Mouse (Mus musculus) neural tube, embryonic 12.5 days (tissue): ENCODE results near the gene Olfr318. TPM values are rescaled to one million over a fixed set of nuclear protein-coding genes. Genes with fewer than 3 reads are reported as not detected.
"Not testable (repeated sequence)": the region's sequence is repeated elsewhere in the genome, so short reads cannot be mapped to it uniquely, and the experiment has no call there.

Experiments
- ATAC-seq: fragments of 200-750 bp; cut with Nextera tagmentation; 2 replicates; pipeline ENCODE4 v1.8.0; 2017; ENCODE audit warnings: low read depth, mild to moderate bottlenecking, moderate TSS enrichment, moderate library complexity; ENCODE audit not compliant: low FRiP score
- H3K27ac ChIP-seq: fragments of 300-500 bp; sonication (generic); 2 replicates; pipeline ENCODE4 v1.5.1; 2016
- H3K27me3 ChIP-seq: fragments of 300-500 bp; sonication (generic); replicated peaks from 2 replicates; pipeline ENCODE4 v1.6.1; 2016; ENCODE audit warnings: mild to moderate bottlenecking
- H3K36me3 ChIP-seq: fragments of 300-500 bp; sonication (generic); 2 replicates; pipeline ENCODE4 v1.6.1; 2016; ENCODE audit warnings: mild to moderate bottlenecking
- H3K4me1 ChIP-seq: fragments of 300-500 bp; sonication (generic); 2 replicates; pipeline ENCODE4 v1.6.1; 2016
- H3K4me2 ChIP-seq: fragments of 300-500 bp; sonication (generic); replicated peaks from 2 replicates; pipeline ENCODE4 v1.6.1; 2016; ENCODE audit warnings: mild to moderate bottlenecking
- H3K4me3 ChIP-seq: fragments of 300-500 bp; sonication (generic); 2 replicates; pipeline ENCODE4 v1.5.1; 2016
- H3K9ac ChIP-seq: fragments of 300-500 bp; sonication (generic); 2 replicates; pipeline ENCODE4 v1.6.1; 2016; ENCODE audit warnings: mild to moderate bottlenecking
- H3K9me3 ChIP-seq: fragments of 300-500 bp; sonication (generic); 2 replicates; pipeline ENCODE4 v1.6.1; 2016; ENCODE audit warnings: mild to moderate bottlenecking
- WGBS: fragments of 180-500 bp; shearing (Covaris S2); methylation state at CpG from one replicate; pipeline ENCODE4 v1.1.7; 2016; 5-methylcytosine and 5-hydroxymethylcytosine counted together
- polyA plus RNA-seq: library from polyadenylated mRNA; unstranded; fragments of >200 nt; fragmentation: Nextera tagmentation; extraction: Ambion mirVana; gene quantifications from 2 replicates; pipeline ENCODE4 v1.2.1, GENCODE M21; 2016

The Olfr318 gene
- polyA plus RNA-seq, result not detected in 2 replicates

DNA sequence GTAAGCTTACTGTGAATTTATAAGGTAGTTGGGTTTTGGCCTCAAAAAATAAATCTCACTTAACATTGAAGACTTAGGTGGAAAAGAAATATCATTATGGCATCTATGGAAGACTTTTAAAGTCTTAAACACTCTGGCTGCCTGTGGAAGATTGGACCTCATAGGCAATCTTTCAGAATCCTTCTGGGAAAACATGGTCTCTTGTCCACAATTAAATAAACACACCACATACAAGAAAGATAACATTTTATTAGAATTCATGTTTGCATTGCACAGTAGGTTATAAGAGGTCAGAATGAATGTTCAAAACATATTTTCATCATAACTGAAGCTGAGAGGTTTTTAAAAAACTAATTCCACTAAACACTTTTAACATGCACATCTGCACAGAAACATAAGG lies at the start of gene Olfr318:
Gene Olfr318 (minus strand): TSS at position 101 of the 400 bp plus-strand sequence.
- no peaks in the 10 kb centered on the region for H3K27me3 ChIP-seq
- no peaks in the 10 kb centered on the region for H3K36me3 ChIP-seq
- ATAC-seq, result no peak
- no peak within 1 kb of the TSS for H3K4me2 ChIP-seq
- no peaks in the 10 kb centered on the region for H3K4me1 ChIP-seq
- H3K9ac ChIP-seq, result no peak within 1 kb of the TSS
- H3K27ac ChIP-seq, result no peak within 1 kb of the TSS
- H3K9me3 ChIP-seq, result no peaks in the 10 kb centered on the region
- H3K4me3 ChIP-seq, result no peak within 1 kb of the TSS

DNA sequence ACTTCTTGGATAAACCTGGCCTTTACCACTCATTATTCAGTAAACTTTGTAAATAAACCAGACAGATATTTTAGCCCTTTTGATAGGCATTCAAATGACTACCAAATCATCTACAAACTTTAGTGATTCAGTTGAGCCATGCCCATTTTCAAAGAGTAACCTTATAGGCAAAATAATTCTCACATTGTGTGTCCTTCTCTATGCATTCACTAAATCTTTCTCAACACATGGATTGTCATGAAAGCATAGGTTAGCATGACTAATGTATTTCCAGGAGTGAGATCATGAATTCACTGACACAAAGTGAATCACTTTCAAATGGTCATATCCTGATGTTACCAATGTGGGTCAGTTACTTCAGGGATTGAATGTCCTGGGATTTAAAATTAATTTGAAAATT lies 49.1 kb upstream of the Olfr318 start, which contains the start of gene Olfr315:
Gene Olfr315 (plus strand): TSS at position 301 of the 400 bp plus-strand sequence.
- Histone ChIP-seq H3K36me3 (no peaks in the 10 kb centered on the region), H3K27ac (no peak within 1 kb of the TSS), H3K4me1 (no peaks in the 10 kb centered on the region), H3K27me3 (no peaks in the 10 kb centered on the region), H3K9ac (no peak within 1 kb of the TSS), H3K4me3 (no peak within 1 kb of the TSS), H3K4me2 (no peak within 1 kb of the TSS), H3K9me3 (no peaks in the 10 kb centered on the region)
- ATAC-seq, result no peak

DNA sequence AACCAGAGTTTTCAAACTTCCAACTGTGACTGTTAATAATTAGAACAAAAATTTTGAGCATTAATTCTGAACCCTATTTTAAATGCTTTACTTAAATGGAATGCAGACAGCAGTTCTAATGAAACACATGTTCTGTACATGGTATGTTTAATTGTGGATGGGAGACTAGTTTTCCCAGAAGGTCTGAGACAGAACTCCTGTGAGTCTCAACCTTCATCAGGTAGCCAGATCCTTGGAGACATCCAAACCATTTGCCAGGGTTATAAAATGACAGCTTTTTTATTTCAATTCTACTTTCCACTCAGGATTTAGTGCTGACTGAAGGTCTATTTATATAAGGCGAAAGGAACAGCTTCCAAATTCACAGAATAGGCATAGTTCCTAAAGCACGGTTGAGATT lies 28.6 kb upstream of the Olfr318 start, which contains the start of gene Olfr316:
Gene Olfr316 (plus strand): TSS at position 301 of the 400 bp plus-strand sequence.
- WGBS, result 99% methylated on average over 2 of the region's 2 CpGs
- Histone ChIP-seq H3K4me1 (no peaks in the 10 kb centered on the region), H3K27me3 (no peaks in the 10 kb centered on the region), H3K4me2 (no peak within 1 kb of the TSS), H3K9me3 (no peaks in the 10 kb centered on the region), H3K36me3 (no peaks in the 10 kb centered on the region), H3K9ac (no peak within 1 kb of the TSS), H3K4me3 (no peak within 1 kb of the TSS), H3K27ac (no peak within 1 kb of the TSS)
- no peak for ATAC-seq

DNA sequence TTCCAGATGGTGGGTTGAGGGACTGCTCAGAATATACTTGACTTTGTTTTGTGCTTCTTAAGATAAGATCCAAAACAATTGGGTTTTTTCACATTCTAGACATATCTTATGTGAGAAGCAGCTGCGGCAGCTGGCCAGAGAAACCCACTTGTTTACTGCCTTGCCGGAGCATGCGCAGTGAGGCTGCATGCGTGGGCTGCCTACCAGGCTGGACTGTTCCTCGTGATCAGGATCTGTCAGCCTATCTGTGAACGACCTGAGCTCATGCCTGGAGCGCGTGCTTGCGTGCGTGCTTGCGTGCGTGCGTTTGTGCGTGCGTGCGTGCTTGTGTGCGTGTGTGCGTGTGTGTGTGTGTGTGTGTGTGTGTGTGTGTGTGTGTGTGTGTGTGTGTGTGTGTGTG lies 27.3 kb upstream of the Olfr318 start:
- not testable (repeated sequence) for H3K9ac ChIP-seq, H3K4me2 ChIP-seq, H3K27me3 ChIP-seq, H3K9me3 ChIP-seq, H3K27ac ChIP-seq, H3K4me3 ChIP-seq, H3K4me1 ChIP-seq, ATAC-seq, H3K36me3 ChIP-seq
- WGBS, result 75% methylated on average over 18 of the region's 18 CpGs

DNA sequence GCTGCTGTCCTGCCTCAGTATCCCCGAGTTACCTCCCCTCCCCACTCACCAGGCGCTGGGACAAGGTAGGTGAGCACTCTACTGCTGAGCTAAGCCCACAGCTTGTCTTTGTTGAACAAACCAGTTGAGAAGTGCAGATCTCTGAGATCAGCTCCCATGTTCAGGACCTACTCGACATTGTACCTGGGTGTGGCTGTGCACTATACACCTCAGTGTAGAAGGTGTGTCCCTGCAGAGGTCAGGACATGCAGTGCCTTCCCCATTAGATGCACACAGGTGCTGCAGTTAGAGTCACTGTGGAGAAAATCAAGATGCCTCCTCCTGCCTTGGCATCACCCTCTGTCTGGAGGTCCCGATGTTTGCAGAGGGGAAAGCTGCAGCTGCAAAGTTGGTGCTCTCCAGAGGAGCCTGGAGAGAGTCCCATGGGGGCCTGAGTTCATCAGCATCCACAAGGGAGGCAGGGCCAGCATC lies 15.0 kb upstream of the Olfr318 start, which contains the start of gene Olfr317:
Gene Olfr317 (minus strand): TSS at position 421 of the 471 bp plus-strand sequence.
- Histone ChIP-seq H3K4me3 (no peak within 1 kb of the TSS), H3K27me3 (no peaks in the 10 kb centered on the region), H3K4me2 (no peak within 1 kb of the TSS), H3K9ac (no peak within 1 kb of the TSS), H3K27ac (no peak within 1 kb of the TSS), H3K36me3 (no peaks in the 10 kb centered on the region), H3K4me1 (no peaks in the 10 kb centered on the region), H3K9me3 (no peaks in the 10 kb centered on the region)
- ATAC-seq, result no peak
- 78% methylated on average over 4 of the region's 4 CpGs for WGBS

DNA sequence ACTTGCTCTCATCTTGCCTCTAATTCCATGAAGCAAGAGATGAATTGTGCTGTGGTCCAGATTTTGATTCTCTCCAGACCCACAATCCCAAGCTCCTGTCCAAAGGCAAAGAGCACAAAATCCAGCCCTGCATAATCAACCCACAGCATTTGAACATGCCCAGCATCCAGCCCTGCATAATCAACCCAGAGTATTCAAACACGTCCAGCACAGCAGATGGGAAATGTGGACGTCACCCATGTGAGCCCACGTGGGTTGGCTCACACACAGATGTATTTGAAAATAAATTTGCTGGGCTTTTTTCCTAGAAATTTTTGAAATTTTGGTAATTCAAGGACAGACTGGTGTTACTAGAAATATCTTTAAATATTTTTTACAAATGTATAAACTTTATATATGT lies 9.6 kb upstream of the Olfr318 start:
- no peak for ATAC-seq
- H3K4me2 ChIP-seq, result no peak overlapping the region
- no peaks in the 10 kb centered on the region for H3K4me1 ChIP-seq
- H3K4me3 ChIP-seq, result no peak overlapping the region
- no peaks in the 10 kb centered on the region for H3K9me3 ChIP-seq
- no peak overlapping the region for H3K27ac ChIP-seq
- no peaks in the 10 kb centered on the region for H3K36me3 ChIP-seq
- no peaks in the 10 kb centered on the region for H3K27me3 ChIP-seq
- WGBS, result 56% methylated on average over 3 of the region's 3 CpGs
- H3K9ac ChIP-seq, result no peak overlapping the region

DNA sequence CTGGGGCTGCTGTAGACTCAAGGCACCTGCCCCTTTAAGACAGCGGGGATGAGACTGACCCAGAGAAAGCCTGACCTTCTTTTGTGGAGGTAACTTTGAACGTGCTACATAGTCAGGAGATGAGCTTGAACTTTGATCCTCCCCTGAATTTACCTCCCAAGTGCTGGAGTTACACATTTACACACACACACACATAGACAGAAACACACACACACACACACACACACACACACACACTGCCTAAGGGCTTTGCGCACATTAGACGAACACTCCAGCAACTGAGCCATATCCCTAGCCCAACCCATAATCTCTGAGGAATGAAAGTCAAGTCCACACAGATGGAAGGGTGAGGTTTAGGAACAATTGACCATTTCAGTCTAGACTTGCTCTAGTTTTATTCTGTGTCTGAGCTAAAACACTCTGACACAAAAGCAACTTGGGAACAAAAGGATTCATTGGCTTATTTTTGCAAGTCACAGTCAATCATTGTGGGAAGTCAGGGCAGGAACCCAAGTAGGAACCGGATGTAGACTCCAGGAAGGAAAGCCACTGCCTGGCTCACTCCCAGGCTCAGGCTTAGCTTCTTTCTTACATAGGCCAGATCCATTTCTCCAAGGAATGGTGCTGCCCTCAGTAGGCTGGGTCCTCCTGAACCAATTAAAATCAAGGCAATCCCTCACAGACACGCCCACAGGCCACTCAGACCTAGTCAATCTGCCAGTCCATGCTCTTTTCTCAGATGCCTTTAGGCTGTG lies 4.3 kb upstream of the Olfr318 start:
- H3K9ac ChIP-seq, H3K4me1 ChIP-seq, H3K4me3 ChIP-seq, H3K27me3 ChIP-seq, ATAC-seq, H3K36me3 ChIP-seq, H3K4me2 ChIP-seq, H3K9me3 ChIP-seq, H3K27ac ChIP-seq: not testable (repeated sequence)
- WGBS, result 84% methylated on average over 6 of the region's 6 CpGs

DNA sequence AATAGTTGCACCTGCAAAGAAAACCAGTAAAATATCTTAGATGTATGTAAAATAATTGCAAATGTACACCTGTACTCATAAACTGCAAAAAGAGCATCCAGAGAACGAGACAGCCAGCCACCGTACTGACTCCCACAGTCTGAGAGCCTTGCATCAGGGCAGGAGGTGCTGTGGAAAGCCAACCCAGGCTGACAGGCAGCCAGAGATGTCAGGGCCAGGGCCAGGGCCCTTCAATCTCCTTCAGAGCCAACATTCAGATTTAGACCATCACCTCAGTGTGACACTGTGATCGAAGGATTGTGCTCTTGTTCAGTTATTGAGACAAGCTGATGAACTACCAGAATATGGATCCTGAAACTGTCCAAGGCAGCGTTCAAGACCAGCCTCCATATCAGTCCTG lies 4.1 kb downstream of the Olfr318 start:
- no peak overlapping the region for H3K9ac ChIP-seq
- no peaks in the 10 kb centered on the region for H3K36me3 ChIP-seq

DNA sequence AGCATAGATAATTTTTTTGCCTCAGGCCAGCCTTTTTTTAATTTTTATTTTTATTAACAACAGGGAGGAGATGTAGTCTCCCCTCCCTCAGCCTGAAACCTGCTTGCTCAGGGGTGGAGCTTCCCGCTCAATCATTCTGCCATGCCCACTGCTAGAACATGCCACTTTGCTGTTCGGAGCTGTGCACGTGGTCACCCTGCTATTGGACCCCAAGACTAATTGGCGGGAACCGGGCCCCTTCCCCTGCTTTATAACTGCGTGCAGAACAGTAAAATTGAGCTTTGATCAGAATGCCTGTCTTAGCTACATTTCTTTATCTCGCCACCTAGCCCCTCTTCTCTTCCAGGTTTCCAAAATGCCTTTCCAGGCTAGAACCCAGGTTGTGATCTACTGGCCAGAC lies 6.1 kb downstream of the Olfr318 start:
- not testable (repeated sequence) for H3K9ac ChIP-seq, H3K27ac ChIP-seq

More for the DNA sequence above, 4.1 kb downstream of the Olfr318 start:
- Histone ChIP-seq H3K27me3 (no peaks in the 10 kb centered on the region), H3K27ac (no peak overlapping the region), H3K4me1 (no peaks in the 10 kb centered on the region), H3K4me3 (no peak overlapping the region), H3K9me3 (no peaks in the 10 kb centered on the region), H3K4me2 (no peak overlapping the region)
- 84% methylated on average over 4 of the region's 4 CpGs for WGBS
- no peak for ATAC-seq

DNA sequence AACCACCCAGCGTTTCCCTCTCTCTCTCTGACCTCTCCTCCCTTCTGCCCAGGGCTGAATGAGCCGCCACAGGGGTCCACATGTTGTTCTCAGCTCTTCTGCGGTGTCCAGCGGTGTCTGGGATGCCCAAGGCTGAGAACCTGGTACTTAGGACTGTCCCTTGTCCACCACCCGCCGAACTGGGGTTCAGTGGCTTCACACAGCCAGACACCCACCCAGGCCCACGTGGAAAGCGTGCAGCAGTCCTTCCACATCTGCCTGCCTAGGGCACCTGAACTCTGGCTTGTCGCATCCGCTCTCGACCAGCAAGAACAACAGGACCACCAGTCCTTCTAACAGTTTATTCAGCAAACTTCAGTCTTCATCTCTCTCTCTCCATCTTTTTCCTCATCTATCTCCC lies 14.7 kb downstream of the Olfr318 start:
- no peaks in the 10 kb centered on the region for H3K36me3 ChIP-seq
- H3K9me3 ChIP-seq, result no peaks in the 10 kb centered on the region
- no peaks in the 10 kb centered on the region for H3K4me1 ChIP-seq
- H3K4me3 ChIP-seq, result no peak overlapping the region
- H3K27ac ChIP-seq, result no peak overlapping the region
- no peaks in the 10 kb centered on the region for H3K27me3 ChIP-seq
- no peak overlapping the region for H3K9ac ChIP-seq
- WGBS, result 81% methylated on average over 11 of the region's 11 CpGs
- H3K4me2 ChIP-seq, result no peak overlapping the region
- ATAC-seq, result no peak

More for the DNA sequence above, 6.1 kb downstream of the Olfr318 start:
- not testable (repeated sequence) for H3K4me3 ChIP-seq, H3K36me3 ChIP-seq, H3K4me1 ChIP-seq, H3K9me3 ChIP-seq, H3K27me3 ChIP-seq, ATAC-seq, H3K4me2 ChIP-seq
- 92% methylated on average over 7 of the region's 7 CpGs for WGBS

DNA sequence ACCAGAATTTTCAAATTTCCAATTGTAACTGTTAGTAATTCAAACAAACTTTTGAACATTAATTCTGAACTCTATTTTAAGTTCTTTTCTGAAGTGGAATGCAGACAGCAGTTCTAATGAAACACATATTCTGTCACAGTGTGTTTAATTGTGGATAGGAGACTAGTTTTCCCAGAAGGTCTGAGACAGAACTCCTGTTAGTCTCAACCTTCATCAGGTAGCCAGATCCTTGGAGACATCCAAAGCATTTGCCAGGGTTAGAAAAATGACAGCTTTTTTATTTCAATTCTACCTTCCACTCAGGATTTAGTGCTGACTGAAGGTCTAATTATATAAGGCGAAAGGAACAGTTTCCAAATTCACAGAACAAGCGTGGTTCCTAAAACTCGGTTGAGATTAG lies 25.0 kb downstream of the Olfr318 start, which contains the start of gene Olfr319:
Gene Olfr319 (plus strand): TSS at position 301 of the 400 bp plus-strand sequence.
- Histone ChIP-seq H3K36me3 (no peaks in the 10 kb centered on the region), H3K27ac (no peak within 1 kb of the TSS), H3K4me1 (no peaks in the 10 kb centered on the region), H3K9ac (no peak within 1 kb of the TSS), H3K9me3 (peaks cover 11% of the 10 kb centered on the region), H3K27me3 (no peaks in the 10 kb centered on the region), H3K4me2 (no peak within 1 kb of the TSS), H3K4me3 (no peak within 1 kb of the TSS)
- no peak for ATAC-seq
- WGBS, result 93% methylated on average over 3 of the region's 3 CpGs

DNA sequence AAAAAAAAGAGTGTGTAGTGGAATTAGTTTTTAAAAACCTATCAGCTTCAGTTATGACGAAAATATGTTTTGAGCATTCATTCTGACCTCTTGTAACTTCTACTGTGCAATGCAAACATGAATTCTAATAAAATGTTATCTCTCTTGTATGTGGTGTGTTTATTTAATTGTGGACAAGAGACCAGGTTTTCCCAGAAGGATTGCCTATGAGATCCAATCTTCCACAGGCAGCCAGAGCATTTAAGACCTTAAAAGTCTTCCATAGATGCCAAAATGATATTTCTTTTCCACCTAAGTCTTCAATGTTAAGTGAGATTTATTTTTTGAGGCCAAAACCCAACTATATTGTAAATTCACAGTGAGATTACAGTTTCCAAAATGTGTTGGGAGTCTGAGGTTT lies 43.0 kb downstream of the Olfr318 start, which contains the start of gene Olfr320:
Gene Olfr320 (plus strand): TSS at position 301 of the 400 bp plus-strand sequence.
- ATAC-seq, result no peak
- H3K36me3 ChIP-seq, result no peaks in the 10 kb centered on the region
- H3K4me2 ChIP-seq, result no peak within 1 kb of the TSS
- 90% methylated on average over 1 of the region's 1 CpGs for WGBS
- no peaks in the 10 kb centered on the region for H3K9me3 ChIP-seq
- H3K27ac ChIP-seq, result no peak within 1 kb of the TSS
- H3K4me3 ChIP-seq, result no peak within 1 kb of the TSS
- H3K27me3 ChIP-seq, result no peaks in the 10 kb centered on the region
- no peak within 1 kb of the TSS for H3K9ac ChIP-seq
- no peaks in the 10 kb centered on the region for H3K4me1 ChIP-seq

DNA sequence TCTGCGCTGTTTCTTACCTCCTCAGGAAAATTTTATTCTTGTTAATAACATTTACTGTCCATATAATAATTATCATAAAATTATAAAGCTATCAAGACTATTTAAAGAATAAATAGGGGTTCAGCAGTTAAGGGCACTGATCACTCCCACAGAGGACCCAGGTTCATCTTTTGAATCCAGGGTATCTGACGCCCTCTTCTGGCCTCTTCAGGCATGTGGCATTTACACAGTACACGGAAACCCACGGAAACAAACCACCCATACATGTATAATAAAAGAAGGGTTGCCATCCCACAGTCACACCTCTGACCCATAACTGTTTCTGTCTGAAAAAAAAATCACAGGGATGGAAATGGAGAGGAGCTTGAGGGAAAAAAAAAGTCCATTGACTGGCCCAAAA lies 52.0 kb downstream of the Olfr318 start:
- no peaks in the 10 kb centered on the region for H3K9me3 ChIP-seq
- no peak overlapping the region for H3K4me2 ChIP-seq
- H3K9ac ChIP-seq, result no peak overlapping the region
- H3K27me3 ChIP-seq, result no peaks in the 10 kb centered on the region
- no peaks in the 10 kb centered on the region for H3K36me3 ChIP-seq
- H3K4me3 ChIP-seq, result no peak overlapping the region
- 61% methylated on average over 4 of the region's 4 CpGs for WGBS
- H3K27ac ChIP-seq, result no peak overlapping the region
- ATAC-seq, result no peak
- no peaks in the 10 kb centered on the region for H3K4me1 ChIP-seq
